Mouse (Mus musculus): Measurements from ENCODE around the gene Hoxd9. TPM values are rescaled to one million over a fixed set of nuclear protein-coding genes. Genes with fewer than 3 reads are reported as not detected.

Gene Hoxd9
- polyA plus RNA-seq, 1 experiment from 2014 or later = 0.13 TPM

DNA sequence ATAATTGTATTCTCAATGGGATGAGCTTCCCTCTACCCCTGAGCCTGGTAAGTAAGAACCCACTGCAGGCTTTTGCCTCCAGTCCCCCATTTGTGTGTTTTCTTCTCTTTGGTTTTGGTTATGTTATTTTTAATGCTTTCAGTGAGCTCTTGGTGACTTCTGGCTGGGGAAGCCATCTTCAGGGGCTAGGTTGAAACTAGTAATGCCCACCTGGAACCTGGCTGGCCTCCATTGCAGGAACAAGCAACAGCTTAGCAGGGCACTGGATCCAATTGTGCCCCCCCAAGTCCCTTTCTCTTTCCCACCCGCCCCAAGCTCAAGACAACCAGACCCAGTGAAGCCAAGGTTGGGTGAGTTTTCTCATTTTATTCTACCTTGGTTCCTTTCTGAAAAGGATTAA, 2.1 kb upstream of the Hoxd9 start:
- Histone ChIP-seq H3K4me2 (no peak overlapping the region), H3K4me1 (ENCODE audit: insufficient read depth) (no peaks in the 10 kb centered on the region), H3K27me3 (ENCODE audit: insufficient read depth, low read length) (peaks cover 99% of the 10 kb centered on the region), H3K27ac (ENCODE audit: low read depth) (no peak overlapping the region), H3K4me3 (ENCODE audit: low read depth, low read length) (no peak overlapping the region), H3K9ac (no peak overlapping the region), H3K36me3 (ENCODE audit: insufficient read depth) (no peaks in the 10 kb centered on the region), H3K9me3 (ENCODE audit: low read depth, low read length) (no peaks in the 10 kb centered on the region)
- ATAC-seq (ENCODE audit: insufficient read depth) (no peak), DNase-seq (no peak)
- TF ChIP-seq CTCF (IDR thresholded peaks at IDR 0.05; ENCODE audit: low read depth) = no peak
- WGBS = 21% methylated on average over 1 of the region's 1 CpGs

DNA sequence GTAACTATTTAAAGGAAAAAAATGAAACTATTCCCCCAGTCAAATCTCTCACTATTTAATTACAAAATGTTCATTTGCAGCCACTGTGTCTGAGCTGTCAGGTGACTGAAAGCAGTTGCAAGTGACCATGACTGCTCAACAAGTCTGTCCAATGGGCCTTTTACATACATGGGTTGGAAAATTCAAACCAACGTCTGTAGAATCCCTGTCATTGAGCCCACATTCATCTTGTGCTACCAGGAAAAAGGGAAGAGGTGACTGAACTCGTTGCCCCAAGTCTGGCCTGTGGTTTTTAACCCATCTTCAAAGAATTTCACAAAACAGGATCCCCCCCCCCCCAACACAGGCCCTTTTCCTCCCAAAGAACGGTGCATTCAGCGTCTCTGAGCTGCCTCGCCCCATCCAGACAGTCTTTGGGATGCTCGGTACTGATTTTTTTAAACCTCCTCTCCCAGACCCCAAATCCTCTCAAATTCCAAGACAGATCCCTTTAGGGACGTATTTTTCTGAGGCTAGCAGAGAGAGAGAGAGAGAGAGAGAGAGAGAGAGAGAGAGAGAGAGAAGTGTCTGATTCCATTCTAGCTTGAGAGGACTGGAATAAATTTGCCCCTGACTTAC, 1.6 kb upstream of the Hoxd9 start:
- ATAC-seq (ENCODE audit: insufficient read depth) (no peak), DNase-seq (no peak)
- Histone ChIP-seq H3K4me2 (no peak overlapping the region), H3K36me3 (ENCODE audit: insufficient read depth) (no peaks in the 10 kb centered on the region), H3K4me3 (ENCODE audit: low read depth, low read length) (no peak overlapping the region), H3K27ac (ENCODE audit: low read depth) (no peak overlapping the region), H3K9me3 (ENCODE audit: low read depth, low read length) (no peaks in the 10 kb centered on the region), H3K27me3 (ENCODE audit: insufficient read depth, low read length) (peaks cover 99% of the 10 kb centered on the region), H3K9ac (no peak overlapping the region), H3K4me1 (ENCODE audit: insufficient read depth) (no peaks in the 10 kb centered on the region)
- TF ChIP-seq CTCF (IDR thresholded peaks at IDR 0.05; ENCODE audit: low read depth) = no peak
- WGBS = 3% methylated on average over 7 of the region's 7 CpGs

DNA sequence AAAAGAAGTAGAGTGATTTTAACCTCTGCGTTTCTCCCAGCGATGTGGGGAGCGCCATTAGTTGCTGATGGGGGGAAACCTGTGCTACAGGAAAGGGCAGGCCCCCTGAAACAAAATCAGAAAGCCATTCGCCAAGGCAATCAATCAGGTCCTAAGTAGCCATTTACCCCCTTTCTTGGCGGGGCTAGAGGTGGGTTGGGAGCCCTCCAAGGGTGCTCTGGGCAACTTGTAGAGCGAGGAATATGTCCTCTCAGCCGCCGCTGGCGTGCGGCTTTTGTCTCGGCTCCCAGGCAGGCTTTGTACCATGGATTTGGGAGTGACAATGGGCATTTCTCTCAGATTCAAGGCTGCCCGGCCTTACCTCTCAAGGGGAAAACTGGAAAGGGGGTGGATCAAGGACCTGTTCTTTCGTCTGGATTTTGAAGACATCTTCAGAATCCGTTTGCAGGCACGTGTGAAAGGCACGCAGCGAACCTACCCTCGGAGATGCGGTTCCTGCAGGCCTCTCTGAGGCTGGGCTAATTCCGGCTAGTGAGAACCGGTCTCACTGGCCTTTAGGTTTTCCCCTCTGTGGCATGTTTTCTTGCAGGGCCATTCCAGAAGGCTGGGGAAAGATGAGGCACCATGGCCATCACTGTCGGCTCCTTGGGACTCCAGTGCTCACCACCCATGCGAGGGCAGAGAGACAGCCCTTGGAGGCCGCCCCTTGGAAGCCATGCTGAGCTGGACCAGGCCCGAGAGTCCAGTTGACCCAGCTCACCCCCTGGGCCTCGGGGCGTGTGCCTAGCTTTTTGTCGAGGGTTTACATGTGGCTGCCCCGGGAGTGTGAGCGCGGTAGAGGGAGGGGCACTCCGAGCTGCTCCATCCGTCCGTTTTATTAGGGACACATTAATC, 838 bp upstream of the Hoxd9 start:
- H3K27ac ChIP-seq (ENCODE audit: low read depth) = no peak overlapping the region
- no peak overlapping the region for H3K4me3 ChIP-seq (ENCODE audit: low read depth, low read length)
- H3K27me3 ChIP-seq (ENCODE audit: insufficient read depth, low read length) = peaks cover 99% of the 10 kb centered on the region

DNA sequence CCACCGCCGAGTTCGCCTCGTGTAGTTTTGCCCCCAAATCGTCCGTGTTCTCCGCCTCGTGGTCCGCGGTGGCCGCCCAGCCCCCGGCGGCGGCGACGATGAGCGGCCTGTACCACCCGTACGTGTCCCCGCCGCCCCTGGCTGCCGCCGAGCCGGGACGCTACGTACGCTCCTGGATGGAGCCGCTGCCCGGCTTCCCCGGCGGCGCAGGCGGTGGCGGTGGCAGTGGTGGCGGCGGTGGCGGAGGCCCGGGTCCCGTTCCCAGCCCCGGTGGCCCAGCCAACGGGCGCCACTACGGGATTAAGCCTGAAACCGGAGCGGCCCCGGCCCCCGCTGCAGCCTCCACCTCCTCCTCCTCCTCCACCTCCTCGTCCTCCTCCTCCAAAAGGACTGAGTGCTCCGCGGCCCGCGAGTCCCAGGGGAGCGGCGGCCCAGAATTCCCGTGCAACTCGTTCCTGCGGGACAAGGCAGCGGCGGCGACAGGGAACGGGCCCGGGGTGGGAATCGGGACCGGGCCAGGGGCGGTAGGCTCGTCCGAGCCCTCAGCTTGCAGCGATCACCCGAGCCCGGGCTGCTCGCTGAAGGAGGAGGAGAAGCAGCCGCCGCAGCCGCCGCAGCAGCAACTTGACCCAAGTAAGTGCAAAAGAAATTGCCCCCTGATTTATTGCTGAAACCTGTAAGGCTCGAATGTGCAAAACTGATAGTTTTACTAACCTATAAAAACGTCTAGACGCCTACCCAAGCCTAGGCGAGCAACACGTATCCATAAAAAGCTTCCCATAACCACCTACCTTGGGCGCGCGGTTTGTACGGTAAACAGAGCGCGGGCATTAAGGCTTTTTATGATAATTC, 900 bp downstream of the Hoxd9 start:
- H3K4me1 ChIP-seq (ENCODE audit: insufficient read depth) = no peaks in the 10 kb centered on the region
- DNase-seq = no peak
- TF ChIP-seq CTCF (IDR thresholded peaks at IDR 0.05; ENCODE audit: low read depth) = no peak
- H3K9ac ChIP-seq = 0 out of 2 replicates have a peak overlapping the region, but pooled peaks have one; percentile 16
- under 1% methylated on average over 83 of the region's 86 CpGs for WGBS
- no peaks in the 10 kb centered on the region for H3K36me3 ChIP-seq (ENCODE audit: insufficient read depth)
- peak overlapping the region; percentile 59 for H3K4me2 ChIP-seq
- H3K27me3 ChIP-seq (ENCODE audit: insufficient read depth, low read length) = peaks cover 100% of the 10 kb centered on the region
- H3K27ac ChIP-seq (ENCODE audit: low read depth) = no peak overlapping the region
- no peak for ATAC-seq (ENCODE audit: insufficient read depth)
- H3K9me3 ChIP-seq (ENCODE audit: low read depth, low read length) = no peaks in the 10 kb centered on the region
- peak overlapping the region; percentile 36 for H3K4me3 ChIP-seq (ENCODE audit: low read depth, low read length)

More for the DNA sequence above, 838 bp upstream of the Hoxd9 start:
- no peak for DNase-seq
- TF ChIP-seq CTCF (IDR thresholded peaks at IDR 0.05; ENCODE audit: low read depth) = no peak
- WGBS = 2% methylated on average over 34 of the region's 34 CpGs
- ATAC-seq (ENCODE audit: insufficient read depth) = no peak
- H3K9me3 ChIP-seq (ENCODE audit: low read depth, low read length) = no peaks in the 10 kb centered on the region
- no peak overlapping the region for H3K9ac ChIP-seq
- H3K36me3 ChIP-seq (ENCODE audit: insufficient read depth) = no peaks in the 10 kb centered on the region
- H3K4me1 ChIP-seq (ENCODE audit: insufficient read depth) = no peaks in the 10 kb centered on the region
- no peak overlapping the region for H3K4me2 ChIP-seq

DNA sequence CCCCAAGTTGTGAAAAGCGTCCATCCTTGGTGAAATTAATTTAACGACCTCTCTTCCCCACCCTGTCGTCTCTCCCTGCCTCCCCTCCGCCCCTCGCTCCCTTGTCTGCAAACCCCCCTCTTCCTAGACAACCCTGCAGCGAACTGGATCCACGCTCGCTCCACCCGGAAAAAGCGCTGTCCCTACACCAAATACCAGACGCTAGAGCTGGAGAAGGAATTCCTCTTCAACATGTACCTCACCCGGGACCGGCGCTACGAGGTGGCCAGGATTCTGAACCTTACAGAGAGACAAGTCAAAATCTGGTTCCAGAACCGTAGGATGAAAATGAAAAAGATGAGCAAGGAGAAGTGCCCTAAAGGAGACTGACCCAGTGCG, 1.5 kb downstream of the Hoxd9 start:
- 2% methylated on average over 17 of the region's 17 CpGs for WGBS
- Histone ChIP-seq H3K9me3 (ENCODE audit: low read depth, low read length) (no peaks in the 10 kb centered on the region), H3K27me3 (ENCODE audit: insufficient read depth, low read length) (peaks cover 100% of the 10 kb centered on the region), H3K4me3 (ENCODE audit: low read depth, low read length) (no peak overlapping the region), H3K4me2 (no peak overlapping the region), H3K36me3 (ENCODE audit: insufficient read depth) (no peaks in the 10 kb centered on the region), H3K27ac (ENCODE audit: low read depth) (no peak overlapping the region), H3K9ac (no peak overlapping the region), H3K4me1 (ENCODE audit: insufficient read depth) (no peaks in the 10 kb centered on the region)
- ATAC-seq (ENCODE audit: insufficient read depth) = no peak
- TF ChIP-seq CTCF (IDR thresholded peaks at IDR 0.05; ENCODE audit: low read depth) = no peak
- no peak for DNase-seq

DNA sequence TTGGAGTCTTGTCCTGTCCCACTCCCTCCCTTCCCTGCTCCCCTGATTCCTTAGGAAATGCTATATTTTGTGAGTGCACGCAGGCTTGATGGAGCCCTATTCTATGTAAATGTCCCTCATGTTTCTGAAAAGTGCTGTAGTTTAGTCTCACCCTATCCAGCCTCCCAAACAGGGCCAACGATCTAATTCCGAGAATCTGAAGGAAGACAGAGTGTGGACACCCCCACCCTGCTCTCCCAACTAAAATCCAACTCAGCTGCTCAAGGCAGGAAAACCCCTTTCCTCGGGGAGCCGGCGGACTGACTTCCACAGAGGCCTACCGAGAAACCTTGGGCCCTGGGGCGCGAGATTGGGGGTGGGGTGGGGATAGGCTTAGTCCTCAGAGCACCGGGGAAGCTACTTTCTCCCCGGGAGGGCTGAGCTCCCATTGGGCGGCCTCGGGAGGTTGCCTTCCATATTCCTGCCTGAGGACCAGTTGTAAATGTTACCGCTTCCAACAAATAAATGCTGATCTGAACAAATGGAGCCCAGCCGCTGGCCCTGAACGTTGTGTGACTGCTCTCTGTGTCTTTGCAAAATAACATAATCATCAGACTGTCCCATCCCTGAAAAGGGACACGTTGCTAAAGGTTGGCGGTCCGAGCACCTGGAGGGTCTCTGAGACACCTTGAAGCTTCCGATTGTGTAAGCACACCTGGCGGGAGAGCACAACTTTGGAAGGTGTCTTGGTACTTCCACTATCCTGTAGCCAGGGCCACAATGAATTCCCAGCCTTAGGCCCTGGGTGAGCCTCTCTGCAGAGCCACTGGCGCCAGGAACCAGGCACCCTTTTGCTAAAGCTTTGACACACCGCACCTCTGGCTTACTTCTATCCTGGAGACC, 2.4 kb downstream of the Hoxd9 start:
- H3K9ac ChIP-seq = no peak overlapping the region
- no peak overlapping the region for H3K4me3 ChIP-seq (ENCODE audit: low read depth, low read length)
- H3K27me3 ChIP-seq (ENCODE audit: insufficient read depth, low read length) = peaks cover 100% of the 10 kb centered on the region
- no peaks in the 10 kb centered on the region for H3K4me1 ChIP-seq (ENCODE audit: insufficient read depth)
- H3K4me2 ChIP-seq = no peak overlapping the region
- ATAC-seq (ENCODE audit: insufficient read depth) (no peak), DNase-seq (no peak)
- H3K9me3 ChIP-seq (ENCODE audit: low read depth, low read length) = no peaks in the 10 kb centered on the region
- no peaks in the 10 kb centered on the region for H3K36me3 ChIP-seq (ENCODE audit: insufficient read depth)
- 2% methylated on average over 23 of the region's 23 CpGs for WGBS
- no peak for TF ChIP-seq CTCF (IDR thresholded peaks at IDR 0.05; ENCODE audit: low read depth)
- no peak overlapping the region for H3K27ac ChIP-seq (ENCODE audit: low read depth)

All from lung, embryonic 14.5 days (tissue).